Mouse (Mus musculus): ENCODE measurements around the gene Ppp2ca.

The Ppp2ca gene

DNA sequence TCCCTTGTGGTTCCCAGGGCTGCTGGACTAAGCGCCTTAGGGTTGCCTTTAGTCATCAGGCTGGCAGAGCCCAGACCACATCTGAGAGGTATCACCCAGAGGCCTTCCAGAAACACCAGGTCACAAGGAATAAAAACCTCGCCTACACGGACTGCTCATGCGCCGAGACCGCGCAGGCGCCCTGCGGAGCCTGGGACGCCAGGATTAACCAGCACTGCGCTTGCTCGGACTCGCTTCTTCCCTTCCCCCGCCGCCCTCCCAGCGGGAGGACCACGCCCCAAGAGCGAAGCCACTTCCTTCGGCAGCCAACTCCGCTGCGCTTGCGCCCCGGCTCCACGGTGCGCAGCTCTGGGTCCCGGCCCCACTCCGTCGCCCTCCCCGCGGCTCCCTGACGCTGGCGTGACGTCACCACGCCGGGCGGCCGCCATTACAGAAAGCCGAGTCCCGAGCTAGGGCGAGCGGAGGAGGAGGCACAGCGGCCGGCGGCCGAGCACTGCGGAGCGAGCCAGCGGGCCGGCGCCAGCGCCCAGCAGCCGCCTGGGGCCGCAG lies at the start of gene Ppp2ca:
TSS of gene Ppp2ca (plus strand) at position 284 of the 549 bp plus-strand sequence.
- peak; percentile 99 for DNase-seq

DNA sequence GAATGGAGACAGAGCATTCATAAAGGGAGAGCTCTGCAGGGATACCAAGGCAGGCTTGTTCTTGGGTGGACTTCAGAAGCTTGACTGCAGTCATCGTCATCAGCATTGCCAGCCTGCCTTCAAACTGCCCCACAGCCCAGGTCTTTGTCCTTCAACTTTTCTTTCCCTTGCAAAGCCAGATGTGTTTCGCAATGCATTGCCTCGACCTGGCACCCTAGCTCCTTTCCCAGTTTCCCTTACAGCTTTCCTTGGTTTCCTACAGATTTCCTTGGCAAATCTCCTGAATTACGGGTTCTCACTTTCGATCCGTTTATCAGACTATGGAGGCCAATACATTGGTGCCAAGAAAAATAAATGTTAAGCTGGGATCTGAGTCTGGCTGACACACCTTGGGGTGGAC lies 45.1 kb upstream of the Ppp2ca start:
- DNase-seq = no peak

DNA sequence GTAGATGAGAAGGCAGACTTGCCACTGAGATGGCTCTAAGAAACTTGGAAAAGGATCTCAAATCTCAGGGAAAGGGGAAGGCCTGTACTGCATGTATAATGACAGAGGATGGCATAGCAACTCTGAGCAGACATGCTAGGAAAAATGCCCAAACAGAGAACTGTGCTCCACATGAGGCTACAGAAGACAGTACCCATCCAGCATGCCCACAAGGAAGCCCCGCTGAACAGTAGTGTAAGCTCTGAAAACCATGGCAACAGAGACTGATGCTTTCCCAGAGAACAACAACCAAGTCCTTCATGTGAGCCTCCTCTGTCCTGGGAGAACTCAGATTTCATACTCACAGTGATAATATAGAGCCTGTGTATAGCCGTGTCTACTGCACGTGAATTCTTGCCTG lies 43.8 kb upstream of the Ppp2ca start:
- no peak for DNase-seq

DNA sequence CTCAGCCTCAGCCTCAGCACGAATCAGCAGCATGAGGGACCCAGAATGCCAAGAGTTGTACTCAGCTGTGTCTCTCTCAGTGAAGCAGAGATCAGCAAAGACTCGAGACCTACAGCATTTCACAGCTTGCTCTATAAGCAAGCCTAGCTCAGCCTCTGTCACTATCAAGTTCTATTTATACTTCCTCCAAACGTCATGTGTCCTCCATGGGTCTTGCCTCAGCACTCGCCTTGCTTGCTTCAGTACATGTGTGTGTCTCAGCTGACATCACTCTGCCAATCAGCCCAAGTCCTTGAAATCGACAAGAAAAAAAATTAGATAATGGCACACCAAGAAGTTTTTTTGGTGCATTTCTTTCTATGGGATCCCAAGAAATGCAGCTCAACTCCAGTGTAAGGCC lies 42.3 kb upstream of the Ppp2ca start:
- DNase-seq = no peak

DNA sequence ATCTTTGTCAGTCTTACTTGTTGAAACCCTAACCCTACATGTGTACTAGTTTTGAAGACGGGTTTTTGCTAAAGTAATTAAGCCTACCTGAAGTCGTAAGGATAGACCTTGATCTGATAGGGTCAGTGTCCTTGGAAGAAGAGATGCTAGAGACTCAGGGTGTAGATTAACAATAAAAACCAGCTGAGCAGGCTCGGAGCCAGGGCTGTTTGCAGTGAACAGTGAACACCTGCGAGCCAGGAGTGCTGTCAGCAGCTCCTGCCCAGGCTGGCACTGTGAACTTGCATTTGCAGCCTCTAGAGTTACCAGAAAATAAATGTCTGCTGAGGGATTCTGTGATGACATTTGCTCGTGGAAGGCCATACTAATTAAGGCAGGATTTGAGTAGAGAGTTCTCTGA lies 39.5 kb upstream of the Ppp2ca start:
- no peak for DNase-seq

DNA sequence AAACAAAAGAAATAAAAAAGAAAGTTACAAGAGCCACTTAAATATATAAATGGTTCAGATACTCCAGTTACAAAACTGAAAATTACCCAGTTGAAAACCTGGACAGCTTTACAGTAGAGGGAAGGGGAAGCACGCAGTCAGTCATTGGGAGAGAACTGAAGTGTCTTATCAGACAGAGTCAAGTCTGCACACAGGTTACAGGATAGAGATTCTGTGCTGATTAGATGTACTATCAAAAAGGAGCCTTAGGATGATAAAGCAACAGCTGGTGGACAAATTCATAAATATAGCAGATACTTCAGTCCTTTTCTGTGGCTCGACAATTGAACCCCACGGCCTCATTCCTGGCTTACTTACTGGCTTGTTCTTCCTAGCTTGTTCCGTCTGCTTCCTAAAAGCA lies 38.2 kb upstream of the Ppp2ca start:
- no peak for DNase-seq

DNA sequence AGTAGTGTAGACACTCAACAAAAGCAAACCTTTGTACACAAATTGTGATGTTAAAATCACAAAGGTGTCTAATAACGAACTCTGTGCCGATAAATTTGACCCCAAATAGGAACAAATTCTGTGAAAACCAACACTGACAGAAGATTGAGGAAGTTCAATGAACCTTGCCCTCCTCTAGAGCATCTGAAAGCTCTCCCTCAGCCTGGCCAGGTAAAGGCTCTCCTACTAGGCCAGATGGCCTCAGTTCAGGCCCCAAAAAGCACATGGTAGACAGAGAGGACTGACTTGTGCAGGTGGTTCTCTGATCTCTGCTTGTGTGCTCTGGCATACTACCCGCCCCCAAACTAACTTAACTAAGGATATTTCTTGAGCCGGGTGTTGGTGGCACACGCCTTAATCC lies 36.1 kb upstream of the Ppp2ca start:
- DNase-seq = no peak

DNA sequence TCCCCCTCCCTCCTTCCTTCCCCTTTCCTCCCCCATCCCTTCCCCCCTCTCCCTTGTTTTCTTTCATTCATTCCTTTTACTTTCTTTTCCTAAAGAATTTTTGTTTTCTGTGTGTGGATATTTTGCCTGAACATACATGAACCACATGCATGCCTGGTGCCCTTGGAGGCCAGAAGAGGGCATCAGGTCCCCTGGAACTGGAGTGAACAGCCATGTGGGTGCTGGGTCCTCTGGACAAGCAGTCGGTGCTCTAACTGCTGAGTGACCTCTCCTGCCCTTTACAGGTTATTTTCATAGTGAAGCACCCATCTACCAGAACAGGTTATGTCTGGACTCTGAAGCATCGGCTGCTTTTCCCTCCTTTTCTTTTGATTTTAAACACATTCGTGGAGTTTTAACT lies 34.1 kb upstream of the Ppp2ca start:
- peak; percentile 45 for DNase-seq

DNA sequence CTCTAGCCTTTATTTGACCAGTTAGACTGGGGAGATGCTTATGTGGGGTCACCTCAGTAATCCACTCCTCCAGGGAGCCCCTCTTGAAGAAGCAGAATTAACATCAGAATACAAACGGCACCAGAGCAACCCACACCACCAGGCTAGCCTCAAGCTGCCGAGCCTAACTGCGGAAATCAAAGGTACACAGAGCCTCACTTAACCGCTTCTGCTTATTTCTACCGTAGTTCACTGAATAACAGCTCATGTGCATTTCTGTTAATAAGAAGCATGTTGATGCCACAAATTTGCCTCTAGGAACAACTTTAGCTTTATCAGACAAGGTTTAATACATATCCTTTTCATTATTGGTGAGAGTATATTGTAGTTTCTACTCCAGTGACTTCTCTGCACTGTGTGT lies 32.6 kb upstream of the Ppp2ca start:
- peak; percentile 10 for DNase-seq

DNA sequence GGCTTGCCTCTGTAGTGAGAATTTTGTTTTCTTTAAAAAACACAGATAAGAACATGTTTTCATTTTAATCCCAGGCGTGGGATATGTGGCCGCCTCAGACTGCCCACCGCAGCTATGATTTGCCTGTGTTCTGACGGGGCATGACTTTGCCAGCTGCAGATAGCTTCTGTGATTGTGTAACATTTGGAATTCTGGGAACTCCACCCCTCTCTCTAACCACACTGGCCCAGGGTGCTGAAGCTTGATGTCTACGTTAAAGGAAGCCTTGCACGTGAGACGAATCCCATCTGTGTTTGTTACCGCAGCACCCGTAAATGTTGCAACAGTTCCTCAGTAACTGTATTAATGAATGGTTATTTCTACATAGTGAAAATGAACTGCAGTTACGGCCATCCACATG lies 26.7 kb upstream of the Ppp2ca start:
- DNase-seq = peak; percentile 13

DNA sequence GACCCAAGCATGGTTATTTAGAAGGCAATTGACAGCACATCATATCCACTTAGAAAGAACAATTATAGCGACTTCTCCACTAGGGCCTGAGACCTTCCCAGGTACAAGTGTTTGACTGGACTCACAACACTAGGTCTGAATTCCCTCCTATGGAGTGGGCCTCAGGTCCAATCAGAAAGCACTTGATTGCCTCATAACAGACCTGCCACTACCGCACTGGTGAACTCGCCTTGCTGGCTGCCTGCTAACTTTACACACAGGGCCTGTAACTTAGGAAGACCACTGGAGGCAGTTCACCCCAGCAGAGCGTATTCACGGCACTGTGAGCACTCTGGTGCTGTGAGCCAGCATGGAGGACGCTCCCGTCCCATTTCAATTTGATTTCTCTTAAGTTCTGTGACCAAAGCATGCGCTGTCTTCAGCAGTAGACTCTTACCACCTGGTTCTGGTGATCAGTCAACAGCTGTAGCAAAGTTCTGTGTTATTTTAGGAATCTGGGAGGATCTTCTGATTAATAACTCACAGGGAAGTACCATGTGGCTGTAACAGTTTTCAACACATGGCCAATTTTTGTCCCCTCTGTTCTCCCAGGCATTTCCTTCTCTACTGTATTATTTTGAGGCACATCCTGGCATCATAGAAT lies 24.8 kb upstream of the Ppp2ca start:
- DNase-seq = no peak

DNA sequence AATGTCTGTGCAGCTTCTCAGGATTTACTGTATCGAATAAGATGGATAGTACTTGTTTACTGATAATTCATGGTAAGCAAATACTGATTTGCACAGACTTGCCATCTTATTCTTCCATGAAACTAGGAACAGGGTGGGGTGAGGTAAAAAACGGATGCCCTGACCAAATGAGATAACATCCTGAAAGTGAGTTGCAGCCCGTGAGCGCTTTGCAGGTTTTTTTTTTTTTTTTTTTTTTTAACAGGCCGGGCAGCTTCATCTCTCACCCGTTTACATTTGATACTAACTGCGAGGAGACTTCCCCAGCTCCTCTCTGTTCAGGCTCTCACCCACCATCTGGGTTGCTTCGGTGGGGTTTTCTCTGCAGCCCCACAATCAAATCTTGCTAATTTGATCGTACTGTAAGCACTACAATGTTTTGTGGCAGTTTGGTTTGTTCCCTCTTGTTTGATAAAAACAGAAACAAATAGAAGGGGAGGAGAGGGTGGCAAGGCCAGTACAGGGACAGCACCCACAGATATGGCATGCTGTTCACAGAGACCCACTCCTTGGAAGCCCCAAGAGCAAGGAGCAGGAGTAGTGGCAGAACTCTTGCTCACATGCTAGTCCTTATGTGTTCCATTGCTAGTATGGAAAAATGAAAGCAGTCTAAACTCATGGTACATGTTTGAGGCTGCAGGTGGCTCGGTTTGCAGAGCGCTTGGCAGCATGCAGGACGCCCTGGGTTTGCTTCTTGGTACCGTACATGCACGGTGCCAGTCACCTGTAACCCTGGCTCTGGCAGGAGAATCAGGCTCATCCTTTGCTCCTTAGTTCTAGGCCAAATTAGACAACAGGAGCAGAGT lies 23.6 kb upstream of the Ppp2ca start:
- DNase-seq = peak; percentile 9

DNA sequence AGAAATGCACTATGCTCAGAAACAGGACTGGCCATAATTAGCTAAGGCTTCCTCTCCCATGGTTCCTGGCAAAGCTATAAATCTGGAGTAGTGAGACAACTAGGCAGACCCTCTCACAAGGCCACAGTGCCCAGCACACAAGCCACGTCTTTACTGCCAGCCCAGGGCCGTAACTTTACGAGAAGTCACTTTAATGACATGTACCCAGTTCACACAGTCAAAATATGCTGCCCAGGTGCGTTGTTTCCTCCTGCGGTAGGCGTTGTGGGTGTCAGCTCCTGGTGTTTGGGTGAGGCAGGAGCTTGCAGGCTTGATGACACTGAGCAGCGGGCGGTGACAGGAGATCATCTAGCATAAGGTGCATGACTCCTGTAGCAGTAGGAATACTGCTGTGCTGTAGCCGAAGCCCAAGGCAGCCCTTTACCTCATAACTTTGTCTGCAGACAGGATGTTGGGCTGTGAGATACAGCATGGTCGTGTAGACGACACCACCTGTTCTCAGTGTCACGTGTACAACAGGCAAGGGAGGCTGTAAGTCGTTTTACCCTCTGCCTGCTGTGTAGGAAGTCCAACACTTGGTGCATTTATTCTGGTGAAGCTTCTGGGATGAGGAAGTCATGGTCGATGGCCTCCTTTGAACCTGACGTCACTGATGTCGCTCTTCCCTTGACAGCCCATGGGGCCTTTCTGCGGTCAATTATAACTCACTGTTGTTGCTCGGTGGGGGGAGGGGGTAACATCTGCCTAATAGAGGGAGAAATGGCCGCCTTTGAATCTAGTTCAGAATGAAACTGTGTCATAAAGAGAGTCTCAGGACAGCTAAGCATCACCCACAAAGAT lies 22.5 kb upstream of the Ppp2ca start:
- peak; percentile 13 for DNase-seq

DNA sequence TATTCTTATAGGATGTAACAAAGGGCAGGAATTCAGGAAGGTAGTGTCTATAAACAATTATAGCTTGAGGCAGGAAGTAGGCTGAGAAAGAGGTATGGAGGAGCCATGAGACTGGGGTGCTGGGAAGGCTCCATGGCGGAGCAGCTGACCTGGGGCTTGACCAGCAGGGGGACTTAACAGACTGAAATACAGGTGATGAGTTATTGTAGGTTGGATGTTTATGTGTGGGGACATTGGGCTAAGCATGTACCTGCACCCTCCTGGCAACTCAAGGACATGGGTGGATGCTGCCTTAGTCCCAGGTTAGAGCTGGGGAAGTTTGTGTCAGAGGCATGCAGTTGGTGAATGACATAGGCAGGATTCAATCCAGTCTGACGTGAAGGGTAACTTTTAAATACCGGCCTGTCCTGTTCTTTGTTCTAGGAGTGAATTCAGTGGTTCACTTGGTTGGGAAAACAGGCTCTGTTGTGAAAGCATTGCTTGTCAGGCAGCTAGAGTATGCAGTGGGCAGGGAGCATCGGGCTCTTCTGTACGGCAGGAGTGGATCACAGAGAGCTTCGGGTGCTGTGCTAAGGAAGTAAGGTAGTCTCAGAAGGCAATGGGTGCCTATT lies 21.6 kb upstream of the Ppp2ca start:
- no peak for DNase-seq

DNA sequence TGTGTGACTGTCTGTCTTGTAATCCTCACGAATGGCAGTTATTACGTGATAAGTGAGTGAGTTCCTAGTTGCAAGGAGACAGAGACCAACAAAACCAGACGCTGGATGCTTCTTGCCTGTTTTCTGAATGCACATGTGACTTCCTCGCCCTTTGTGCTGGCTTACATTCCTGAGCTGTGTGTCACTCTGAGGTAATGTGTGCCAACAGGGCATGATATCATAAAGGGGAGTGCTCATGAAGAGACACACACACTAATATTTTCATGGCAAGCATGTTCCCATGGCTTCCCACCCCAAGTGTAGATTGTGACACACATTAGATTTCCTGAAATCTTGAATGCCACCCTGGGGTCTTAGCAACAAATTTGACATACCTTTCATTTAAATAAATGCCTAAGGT lies 20.5 kb upstream of the Ppp2ca start:
- DNase-seq = no peak

DNA sequence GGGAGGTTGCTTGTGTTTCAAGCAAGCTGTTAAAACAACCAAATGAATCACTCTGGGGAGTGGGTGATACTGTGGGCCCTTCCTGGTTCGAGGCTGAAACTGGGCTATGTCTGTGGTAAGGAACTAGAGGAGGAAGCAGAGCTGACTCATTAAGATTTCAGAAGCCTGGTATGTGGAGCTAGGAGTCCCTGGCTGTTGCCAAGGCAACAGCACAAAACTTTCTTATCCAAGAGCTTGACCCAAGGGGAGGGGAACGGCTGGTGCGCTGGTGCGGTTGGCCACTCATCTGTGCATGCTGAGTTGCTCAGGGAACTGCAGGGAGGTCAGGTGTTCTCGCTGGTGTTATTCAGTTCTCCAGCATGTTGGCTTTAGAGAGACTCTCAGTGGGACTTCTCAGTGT lies 18.5 kb upstream of the Ppp2ca start:
- DNase-seq = peak; percentile 41

DNA sequence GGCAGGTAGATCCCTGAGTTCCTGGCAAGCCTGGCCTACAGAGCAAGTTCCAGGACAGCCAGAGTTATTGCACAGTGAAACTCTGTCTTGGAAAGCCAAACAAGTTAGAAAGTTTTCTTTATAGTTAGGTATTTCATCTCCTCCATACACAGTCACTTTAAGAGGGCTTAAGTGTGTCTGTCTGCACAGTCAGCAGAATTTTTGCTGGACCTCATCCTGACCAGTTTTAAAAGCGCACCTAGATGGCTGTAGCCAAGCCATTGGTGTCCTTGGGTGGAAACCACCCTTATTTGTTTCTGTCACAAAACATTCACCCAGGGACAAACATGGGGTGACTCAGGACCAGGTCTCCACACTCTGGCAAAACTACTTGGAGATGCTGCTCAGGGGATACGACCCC lies 17.8 kb upstream of the Ppp2ca start:
- DNase-seq = no peak

DNA sequence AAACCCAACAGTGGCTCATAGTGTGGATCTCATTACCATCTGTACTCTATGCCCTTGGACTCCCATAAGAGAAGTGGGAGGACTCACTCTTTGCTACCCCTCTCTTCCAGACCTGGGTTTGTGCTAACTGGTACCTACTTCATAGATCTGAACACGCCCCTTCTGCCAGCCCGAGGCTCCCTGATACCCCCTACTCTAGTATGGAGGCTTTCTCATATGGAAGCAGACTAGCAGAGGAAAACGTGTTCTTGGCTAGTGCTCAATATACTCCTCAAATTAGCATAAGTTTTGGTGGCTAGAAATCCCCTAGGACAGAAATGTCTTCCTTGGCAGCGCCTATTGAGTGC lies 12.7 kb upstream of the Ppp2ca start:
- no peak for DNase-seq

DNA sequence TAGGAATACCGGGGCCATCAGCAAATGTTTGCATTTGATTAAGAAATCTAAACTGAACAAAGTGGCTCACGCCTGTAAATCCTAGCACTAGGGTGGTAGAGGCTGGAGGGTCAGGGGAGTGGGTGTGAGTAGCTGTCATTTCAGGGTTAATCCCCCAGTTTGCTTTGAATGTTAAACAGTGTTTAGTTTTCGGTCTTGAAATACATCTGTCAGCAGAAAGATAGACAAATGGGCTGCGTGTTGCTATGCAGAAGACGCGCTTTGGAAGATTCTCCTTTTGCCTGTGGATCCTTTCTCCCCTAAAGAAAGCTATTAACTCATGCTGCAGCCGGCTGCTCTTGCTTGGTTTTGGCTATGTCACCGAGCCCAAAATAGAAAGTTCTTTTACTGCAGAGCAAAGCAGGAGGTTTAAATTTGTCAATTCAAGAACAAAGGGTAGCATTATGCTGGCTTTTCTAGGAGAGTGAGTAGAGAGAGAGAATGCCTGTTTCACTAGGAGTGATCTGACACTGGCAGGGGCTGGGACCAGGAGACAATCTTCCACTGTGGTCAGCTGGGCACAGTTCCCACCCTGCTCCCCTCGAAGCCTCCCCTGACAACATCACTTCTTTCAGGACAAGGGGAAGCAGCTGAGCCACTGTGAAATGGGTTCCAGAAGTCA lies 12.1 kb upstream of the Ppp2ca start:
- no peak for DNase-seq

DNA sequence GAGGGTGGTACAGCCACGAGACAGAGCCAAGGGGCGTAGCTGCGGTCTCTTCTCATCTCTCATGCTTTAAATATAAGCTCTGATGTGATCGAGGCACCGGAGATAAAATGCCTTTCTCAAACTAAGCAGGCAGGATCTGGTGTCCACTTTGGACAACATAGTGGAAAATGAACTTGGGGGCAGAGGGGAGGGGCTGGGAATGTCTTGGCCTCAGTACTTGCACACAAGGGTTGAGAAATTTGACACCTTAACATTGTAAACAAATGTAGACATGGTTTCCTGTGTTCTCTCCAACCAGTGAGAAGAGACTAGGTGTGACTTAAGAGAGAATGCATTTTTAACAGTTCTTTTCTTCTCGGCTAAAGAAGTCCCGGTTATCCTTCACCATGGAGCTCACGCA lies 9.2 kb upstream of the Ppp2ca start:
- no peak for DNase-seq

DNA sequence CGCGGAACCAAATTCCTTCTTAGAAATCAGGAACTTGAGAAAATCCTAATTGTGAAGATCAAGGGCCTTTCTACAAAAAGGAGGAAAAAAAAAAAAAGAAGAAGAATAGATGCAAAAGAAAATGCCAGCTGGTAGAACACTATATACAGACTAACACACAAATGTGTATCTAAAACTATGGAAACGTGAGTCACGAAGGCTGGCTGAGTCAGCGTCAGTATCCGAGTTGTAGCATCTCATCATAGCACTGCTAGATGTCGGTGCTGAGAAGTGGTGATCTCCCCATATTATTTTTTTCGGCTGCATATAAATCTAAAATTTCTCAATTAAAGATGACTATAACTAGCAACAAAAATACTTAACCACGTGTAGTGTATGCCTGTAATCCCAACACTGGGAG lies 7.2 kb upstream of the Ppp2ca start:
- DNase-seq = no peak

DNA sequence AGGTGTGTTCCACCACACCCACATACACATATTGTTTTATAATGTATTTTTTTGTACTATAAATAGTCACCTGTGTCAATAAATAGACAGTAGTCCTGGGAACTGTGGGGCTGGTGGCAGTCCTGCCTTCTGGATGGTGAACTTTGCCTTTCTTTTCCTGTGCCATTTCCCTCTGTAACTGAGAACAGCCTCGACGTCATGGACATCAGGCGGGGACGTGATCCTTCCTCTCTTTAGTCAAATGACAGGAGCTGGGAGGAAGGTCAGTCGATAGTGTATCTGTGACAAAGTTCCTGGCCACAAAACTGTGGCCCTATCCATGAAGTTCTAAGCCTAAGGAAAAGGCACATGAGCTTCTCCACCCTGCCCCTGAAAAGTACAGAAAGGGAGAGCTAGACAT lies 3.9 kb upstream of the Ppp2ca start:
- DNase-seq = no peak

DNA sequence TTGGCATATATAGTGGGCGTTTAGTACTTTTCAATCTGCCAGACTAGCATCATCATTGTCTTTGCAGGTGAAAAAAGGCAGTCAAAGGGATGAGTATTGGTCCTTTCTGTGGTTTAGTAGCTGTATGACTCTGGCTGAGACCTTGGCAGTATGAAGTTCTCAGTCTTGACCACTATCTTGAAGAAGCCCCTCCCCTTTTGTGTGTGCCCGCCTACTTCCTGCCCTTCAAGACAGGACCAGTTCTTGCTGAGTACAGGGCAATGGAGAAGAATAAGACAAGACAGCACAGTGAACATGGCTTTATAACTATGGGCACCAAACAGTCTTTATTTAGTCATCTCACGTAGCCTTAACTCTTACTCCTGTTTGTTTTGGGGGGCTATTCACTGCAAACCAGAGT lies 1.5 kb upstream of the Ppp2ca start:
- DNase-seq = peak; percentile 45
